Mouse (Mus musculus) c-Kit-negative CD71-positive TER-119-positive erythroid progenitor cells, embryonic 14.5 days (primary cell): ENCODE results near the gene Rexo4.

Source experiments
- DNase-seq: peaks from one replicate; pipeline ENCODE4 v3.0.0-alpha.2; 2013; ENCODE audit warnings: low read depth, low spot score

Rexo4 gene

DNA sequence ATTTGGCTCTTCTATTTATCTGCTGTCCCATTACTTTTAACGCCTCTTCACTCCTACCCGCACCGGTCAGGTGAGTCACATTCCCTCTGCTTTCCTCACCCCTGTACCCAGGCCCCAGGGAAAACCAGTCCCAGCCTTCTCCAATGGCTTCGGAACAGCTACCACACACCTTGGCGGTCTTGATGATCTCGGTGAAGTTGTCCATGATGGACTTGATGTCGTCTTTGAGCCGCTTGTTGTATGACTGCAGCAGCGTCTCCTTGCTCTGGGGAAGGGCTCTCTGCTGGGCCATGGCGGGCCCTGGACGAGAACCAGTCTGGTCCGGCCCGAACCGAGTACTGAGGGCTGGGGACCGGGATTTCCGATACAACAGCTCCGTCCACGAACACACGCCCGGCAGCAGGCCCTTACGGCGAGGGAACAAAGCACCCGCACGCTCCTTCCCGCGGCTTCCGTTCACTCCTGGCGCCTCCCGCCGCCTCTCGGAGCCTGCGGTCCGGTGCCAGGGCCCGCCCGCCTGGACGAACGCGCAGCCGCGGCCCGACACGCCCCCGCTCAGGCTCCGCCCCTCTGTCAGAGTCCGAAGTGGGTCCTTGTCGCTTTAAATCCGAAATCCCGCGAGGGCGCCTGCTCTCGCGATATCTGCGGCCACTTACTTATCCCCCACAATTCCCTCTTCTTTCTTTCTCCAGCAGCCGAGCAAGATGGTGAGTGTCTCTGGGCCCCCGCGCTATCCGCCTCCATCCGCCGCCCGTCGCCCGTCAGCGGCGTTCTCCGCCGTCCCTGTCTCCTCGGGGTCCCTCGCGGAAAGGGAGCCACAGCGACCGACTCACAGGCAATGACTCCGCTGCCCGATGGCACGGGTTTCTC, 53.8 kb downstream of the Rexo4 start, which contains the start of the genes Med22 and Rpl7a:
Med22 (minus strand) TSS at position 554 of the 870 bp plus-strand sequence.
Rpl7a (plus strand) TSS at position 641 of the 870 bp plus-strand sequence.
- peak; percentile 99 for DNase-seq

DNA sequence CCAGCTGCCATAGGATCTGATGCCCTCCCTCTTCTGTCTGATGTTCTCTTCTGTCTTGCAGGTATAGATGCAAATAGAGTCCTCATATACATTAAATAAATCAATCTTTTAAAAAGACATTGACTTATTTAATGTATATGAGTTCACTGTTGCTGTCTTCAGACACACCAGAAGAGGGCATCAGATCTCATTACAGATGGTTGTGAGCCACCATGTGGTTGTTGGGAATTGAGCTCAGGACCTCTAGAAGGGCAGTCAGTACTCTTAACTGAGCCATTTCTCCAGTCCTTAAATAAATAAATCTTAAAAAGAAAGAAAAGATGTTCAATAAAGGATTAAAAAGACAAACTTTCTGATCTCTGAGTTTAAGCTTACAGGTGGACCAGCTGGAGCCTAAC, 54.8 kb downstream of the Rexo4 start:
- DNase-seq, result no peak

DNA sequence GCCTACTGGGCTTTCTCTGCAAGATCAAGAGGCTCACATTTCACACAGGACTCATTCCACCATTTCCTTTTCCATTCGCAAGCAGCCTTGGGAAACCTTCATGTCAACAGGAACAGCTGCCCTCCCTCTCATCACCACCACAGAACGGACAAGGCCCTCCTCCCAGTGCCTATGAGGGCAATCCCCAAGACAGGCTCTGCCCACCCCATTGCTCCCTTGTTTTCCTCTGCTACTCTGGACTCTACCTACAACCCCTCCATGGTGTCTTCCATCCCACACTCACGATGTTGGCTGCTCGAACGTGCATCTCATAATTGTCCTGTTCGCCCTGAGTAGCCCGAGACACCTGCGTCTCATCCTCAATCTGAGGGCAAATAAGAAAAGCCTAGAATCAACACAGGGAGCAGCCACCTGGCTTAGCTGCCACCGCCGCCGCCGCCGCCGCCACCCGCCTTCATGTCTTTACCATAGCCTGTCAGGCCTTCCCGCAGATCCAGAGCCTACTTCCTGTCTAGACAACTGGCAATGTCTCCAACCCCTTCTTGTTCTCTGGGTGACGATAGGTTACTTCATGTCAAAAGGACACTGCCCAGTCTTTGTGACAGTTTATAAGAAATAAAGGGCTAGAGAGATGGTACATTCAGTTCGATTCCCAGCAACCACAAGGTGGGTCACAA, 55.3 kb downstream of the Rexo4 start:
- DNase-seq, result no peak

DNA sequence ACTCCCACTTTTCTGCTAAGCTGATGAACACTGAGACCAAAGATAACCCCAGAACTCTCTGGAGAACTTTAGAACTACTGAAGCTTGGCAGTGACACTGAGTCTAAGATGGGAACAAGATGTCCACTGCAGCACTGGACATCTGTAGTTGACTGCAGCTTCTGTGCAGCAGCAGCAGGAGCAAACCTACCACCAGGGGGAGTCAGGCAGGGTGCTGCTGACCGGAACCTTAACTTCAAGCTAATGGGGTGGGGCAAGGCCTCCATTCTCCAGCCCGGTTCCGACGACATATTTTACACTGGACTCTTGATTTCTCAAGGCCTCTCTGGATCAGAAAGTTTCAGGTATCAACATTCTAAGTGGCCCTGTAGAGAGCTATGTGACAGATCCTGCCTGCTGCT, 57.1 kb downstream of the Rexo4 start:
- DNase-seq, result no peak

DNA sequence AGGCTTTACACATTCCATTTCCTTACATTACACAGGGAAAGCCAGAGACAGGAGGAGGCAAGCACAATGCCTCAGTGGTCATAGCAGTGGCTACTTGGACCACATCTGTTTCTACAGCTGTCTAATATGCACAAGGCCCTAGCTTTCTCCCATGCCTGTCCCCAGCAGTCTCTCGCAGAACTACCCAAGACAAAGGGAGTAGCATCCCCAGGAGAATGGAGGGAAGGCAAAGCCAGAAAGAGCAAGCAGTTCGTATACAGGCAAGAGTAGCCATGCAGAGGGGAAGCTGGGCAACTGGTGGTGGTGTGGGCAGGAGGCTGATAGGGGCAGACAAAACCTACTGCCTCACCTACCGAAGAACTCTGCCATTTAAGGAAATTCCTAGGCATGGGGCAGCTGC, 57.8 kb downstream of the Rexo4 start:
- DNase-seq, result no peak

DNA sequence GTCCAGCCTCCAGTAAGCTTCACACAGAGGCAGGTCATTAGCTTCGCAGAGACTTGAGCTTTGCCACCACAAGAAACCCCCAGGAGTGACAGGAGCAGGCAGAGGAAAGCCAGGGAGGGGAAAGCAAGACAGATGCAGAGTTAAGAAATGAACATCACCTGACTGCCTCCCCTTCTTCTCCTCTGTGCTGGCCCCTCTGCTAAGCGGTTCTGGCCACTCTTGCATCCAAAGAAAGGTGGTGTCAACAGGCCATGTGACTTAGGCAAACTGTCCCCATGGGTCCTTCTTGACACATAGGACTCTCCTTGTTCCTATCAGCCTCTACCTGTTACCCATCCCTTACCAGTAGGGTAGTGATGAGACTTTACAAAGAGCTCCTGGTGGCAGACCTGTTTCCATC, 58.2 kb downstream of the Rexo4 start:
- DNase-seq, result no peak
